Mouse (Mus musculus): ENCODE results near the gene Cryzl1.

DNA sequence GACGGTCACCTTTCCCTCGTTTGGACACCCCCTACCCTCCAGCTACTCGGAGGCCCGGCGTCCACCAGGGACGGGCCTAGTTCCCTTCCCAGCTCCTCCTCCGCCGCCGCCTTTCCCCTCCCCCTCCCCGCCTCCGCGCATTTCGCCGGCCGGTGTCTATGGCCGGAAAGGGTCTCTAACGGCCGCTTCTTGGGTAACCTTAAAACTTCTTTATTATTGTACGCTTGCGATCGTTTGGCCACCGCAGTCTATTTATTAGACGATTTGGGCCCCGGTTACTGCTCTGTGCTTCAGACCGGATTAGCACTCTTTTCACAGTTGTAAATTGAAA is 80.6 kb downstream of the Cryzl1 start:
- no peak for TF ChIP-seq CTCF (IDR thresholded peaks at IDR 0.05; ENCODE audit: insufficient read depth, low read depth, low read length)
- TF ChIP-seq POLR2A (IDR thresholded peaks at IDR 0.05; ENCODE audit: insufficient read depth, low read depth, low read length): no peak
